Mouse (Mus musculus) left cerebral cortex, postnatal 25 days (tissue): ENCODE data around the gene Strc. TPM values are rescaled to one million over a fixed set of nuclear protein-coding genes. Genes with fewer than 3 reads are reported as not detected.
A peak's percentile ranks its signal among the peaks of the same experiment; 100 is the strongest.
"Not testable (repeated sequence)": the region's sequence is repeated elsewhere in the genome, so short reads cannot be mapped to it uniquely, and the experiment has no call there.

ENCODE experiments used
- DNase-seq, 2 experiments: peaks; one replicate each; pipeline ENCODE4 v3.0.0; 2022; ENCODE audit warnings: low spot score in 2 of 2, mixed read lengths in 1 of 2
- intact Hi-C: fragments of 180-260 bp; cut with DNase I; formaldehyde crosslinking; loops from one replicate; pipeline ENCODE4 v1.15.1; 2025
- total RNA-seq, 2 experiments: library from RNA; stranded (reverse); gene quantifications; 2 replicates each; pipeline ENCODE4 v1.2.3; 2021

Strc gene
- under 1 TPM; 0.09 to 0.62 TPM for total RNA-seq

GRCm38 (mm10) chr2:121386961-121387575 lies at the start of gene Strc:
Gene Strc (minus strand): TSS chr2:121387168.
- intact Hi-C loops, DNase-seq: not testable (repeated sequence)

GRCm38 (mm10) chr2:121434854-121435253 lies 47.9 kb upstream of the Strc start:
- no peak for DNase-seq
- intact Hi-C loops, result no loop called here

GRCm38 (mm10) chr2:121425890-121426289 lies 38.9 kb upstream of the Strc start:
- DNase-seq, result no peak
- intact Hi-C loops, result no loop called here

- intact Hi-C loops, result no loop called here
- no peak for DNase-seq
Measured at GRCm38 (mm10) chr2:121423166-121423565, 36.2 kb upstream of the Strc start.

- no peak for DNase-seq
- intact Hi-C loops, result no loop called here
Measured at GRCm38 (mm10) chr2:121418476-121418875, 31.5 kb upstream of the Strc start.

- intact Hi-C loops, result no loop called here
- no peak for DNase-seq
Measured at GRCm38 (mm10) chr2:121416356-121416755, 29.4 kb upstream of the Strc start.

- DNase-seq, result peak; percentile 29 to 52
- intact Hi-C loops, result no loop called here
Measured at GRCm38 (mm10) chr2:121415591-121415990, 28.6 kb upstream of the Strc start.

GRCm38 (mm10) chr2:121415103-121415502 lies 28.1 kb upstream of the Strc start:
- intact Hi-C loops, result no loop called here

GRCm38 (mm10) chr2:121414139-121414685 lies 27.2 kb upstream of the Strc start:
- DNase-seq, result no peak
- intact Hi-C loops, result no loop called here

More at GRCm38 (mm10) chr2:121415103-121415502, 28.1 kb upstream of the Strc start:
- DNase-seq, result no peak

GRCm38 (mm10) chr2:121413387-121414042 lies 26.5 kb upstream of the Strc start, which contains the start of the genes Pdia3 and Catsper2:
Gene Pdia3 (plus strand): TSS chr2:121413775.
Gene Catsper2 (minus strand): TSS chr2:121413792.
- DNase-seq, result peak; percentile 96
- intact Hi-C loops, result no loop called here

- DNase-seq, result no peak
Measured at GRCm38 (mm10) chr2:121412843-121413386, 25.9 kb upstream of the Strc start.

GRCm38 (mm10) chr2:121408160-121408559 lies 21.2 kb upstream of the Strc start:
- DNase-seq, result peak in 1 of 2 experiments; percentile 7
- intact Hi-C loops, result no loop called here

More at GRCm38 (mm10) chr2:121412843-121413386, 25.9 kb upstream of the Strc start:
- intact Hi-C loops, result no loop called here

- no peak for DNase-seq
- intact Hi-C loops, result no loop called here
Measured at GRCm38 (mm10) chr2:121403296-121403695, 16.3 kb upstream of the Strc start.

- intact Hi-C loops, result loop anchor here (2.0 kb wide), 1 partner anchor 40 kb away; the partner anchor contains the start of gene Ckmt1
- peak; percentile 79 to 90 for DNase-seq
Measured at GRCm38 (mm10) chr2:121396624-121397023, 9.7 kb upstream of the Strc start.

- intact Hi-C loops, result no loop called here
- no peak for DNase-seq
Measured at GRCm38 (mm10) chr2:121374766-121375165, 12.2 kb downstream of the Strc start.

GRCm38 (mm10) chr2:121372266-121372665 lies 14.7 kb downstream of the Strc start:
- intact Hi-C loops, result no loop called here
- DNase-seq, result no peak

GRCm38 (mm10) chr2:121370921-121371320 lies 16.0 kb downstream of the Strc start:
- no peak for DNase-seq
- intact Hi-C loops, result no loop called here

- intact Hi-C loops, result no loop called here
- no peak for DNase-seq
Measured at GRCm38 (mm10) chr2:121368831-121369230, 18.1 kb downstream of the Strc start.

- DNase-seq, result peak in 1 of 2 experiments; percentile 66
- intact Hi-C loops, result no loop called here
Measured at GRCm38 (mm10) chr2:121363656-121364055, 23.3 kb downstream of the Strc start.

GRCm38 (mm10) chr2:121359461-121359860 lies 27.5 kb downstream of the Strc start:
- no peak for DNase-seq
- intact Hi-C loops, result loop anchor here (5.0 kb wide), 1 partner anchor 162 kb away; no protein-coding TSS in a partner anchor
